Mouse (Mus musculus) forebrain, embryonic 16.5 days (tissue): ENCODE data around the gene Preb. TPM values are rescaled to one million over a fixed set of nuclear protein-coding genes. Genes with fewer than 3 reads are reported as not detected.
A peak's percentile ranks its signal among the peaks of the same experiment; 100 is the strongest.

Source experiments
- ATAC-seq: fragments of 200-750 bp; cut with Nextera tagmentation; 2 replicates; pipeline ENCODE4 v1.8.0; 2017; ENCODE audit warnings: mild to moderate bottlenecking, moderate library complexity
- H3K27ac ChIP-seq: fragments of 300-500 bp; sonication (generic); 2 replicates; pipeline ENCODE4 v1.5.1; 2014; ENCODE audit warnings: low read length, control low read depth
- H3K27me3 ChIP-seq: fragments of 300-500 bp; sonication (generic); replicated peaks from 2 replicates; pipeline ENCODE4 v1.6.1; 2014; ENCODE audit warnings: low read length; ENCODE audit not compliant: control insufficient read depth, insufficient read depth
- H3K36me3 ChIP-seq: fragments of 300-500 bp; sonication (generic); 2 replicates; pipeline ENCODE4 v1.6.1; 2014; ENCODE audit not compliant: control insufficient read depth, insufficient read depth
- H3K4me1 ChIP-seq: fragments of 300-500 bp; sonication (generic); replicated peaks from 2 replicates; pipeline ENCODE4 v1.6.1; 2014; ENCODE audit warnings: low read length; ENCODE audit not compliant: control insufficient read depth, insufficient read depth
- H3K4me2 ChIP-seq: fragments of 300-500 bp; sonication (generic); 2 replicates; pipeline ENCODE4 v1.6.1; 2014; ENCODE audit warnings: mild to moderate bottlenecking, low read length, control low read depth
- H3K4me3 ChIP-seq: fragments of 300-500 bp; sonication (generic); replicated peaks from 2 replicates; pipeline ENCODE4 v1.5.1; 2014; ENCODE audit warnings: mild to moderate bottlenecking, low read length, control low read depth
- H3K9ac ChIP-seq: fragments of 300-500 bp; sonication (generic); replicated peaks from 2 replicates; pipeline ENCODE4 v1.6.1; 2014; ENCODE audit warnings: low read depth, low read length, control low read depth
- H3K9me3 ChIP-seq: fragments of 300-500 bp; sonication (generic); 2 replicates; pipeline ENCODE4 v1.6.1; 2016; ENCODE audit warnings: low read length; ENCODE audit not compliant: control insufficient read depth
- WGBS: fragments of 180-500 bp; shearing (Covaris S2); extraction: QIAGEN DNeasy Blood & Tissue Kit; methylation state at CpG from one replicate; pipeline ENCODE4 v1.1.7; 2014; 5-methylcytosine and 5-hydroxymethylcytosine counted together
- polyA plus RNA-seq: library from polyadenylated mRNA; unstranded; fragments of >200 nt; fragmentation: Nextera tagmentation; extraction: Ambion mirVana; gene quantifications from 2 replicates; pipeline ENCODE4 v1.2.1, GENCODE M21; 2015

The Preb gene
- polyA plus RNA-seq, 1 experiment from 2014 or later = 135 TPM

- whole genome bisulfite sequencing = 77% methylated on average over 5 of the region's 5 CpGs
- H3K9ac ChIP-seq = no peak overlapping the region
- H3K36me3 ChIP-seq = no peaks in the 10 kb centered on the region
- no peak overlapping the region for H3K4me3 ChIP-seq
- H3K27ac ChIP-seq = no peak overlapping the region
- H3K4me2 ChIP-seq = no peak overlapping the region
- H3K9me3 ChIP-seq = no peaks in the 10 kb centered on the region
- H3K4me1 ChIP-seq = no peaks in the 10 kb centered on the region
- no peaks in the 10 kb centered on the region for H3K27me3 ChIP-seq
- ATAC-seq = no peak
These were observed 33.0 kb upstream of the Preb start for GRCm38 (mm10) chr5:30992980-30993676.

- no peak for ATAC-seq
- Histone ChIP-seq H3K4me2 (no peak overlapping the region), H3K36me3 (no peaks in the 10 kb centered on the region), H3K4me1 (no peaks in the 10 kb centered on the region), H3K9ac (no peak overlapping the region), H3K9me3 (no peaks in the 10 kb centered on the region), H3K4me3 (no peak overlapping the region), H3K27ac (no peak overlapping the region), H3K27me3 (no peaks in the 10 kb centered on the region)
- WGBS = 12% methylated on average over 2 of the region's 2 CpGs
These were observed 22.2 kb upstream of the Preb start for GRCm38 (mm10) chr5:30982357-30982756.

- H3K4me2 ChIP-seq = no peak overlapping the region
- H3K9me3 ChIP-seq = no peaks in the 10 kb centered on the region
- 71% methylated on average over 9 of the region's 9 CpGs for WGBS
- no peak for ATAC-seq
- H3K36me3 ChIP-seq = no peaks in the 10 kb centered on the region
- H3K27me3 ChIP-seq = no peaks in the 10 kb centered on the region
- no peak overlapping the region for H3K27ac ChIP-seq
- H3K4me3 ChIP-seq = no peak overlapping the region
- H3K9ac ChIP-seq = no peak overlapping the region
- H3K4me1 ChIP-seq = no peaks in the 10 kb centered on the region
These were observed 14.9 kb upstream of the Preb start for GRCm38 (mm10) chr5:30974870-30975656.

- WGBS = 80% methylated on average over 2 of the region's 2 CpGs
- ATAC-seq = no peak
- Histone ChIP-seq H3K36me3 (no peaks in the 10 kb centered on the region), H3K27ac (no peak overlapping the region), H3K4me3 (no peak overlapping the region), H3K9ac (no peak overlapping the region), H3K9me3 (no peaks in the 10 kb centered on the region), H3K27me3 (no peaks in the 10 kb centered on the region), H3K4me2 (no peak overlapping the region), H3K4me1 (no peaks in the 10 kb centered on the region)
These were observed 9.3 kb upstream of the Preb start for GRCm38 (mm10) chr5:30969440-30969839.

GRCm38 (mm10) chr5:30968416-30968815, 8.3 kb upstream of the Preb start, which contains the start of gene Tcf23:
TSS of gene Tcf23 (plus strand) at chr5:30968662.
- Histone ChIP-seq H3K9me3 (no peaks in the 10 kb centered on the region), H3K36me3 (no peaks in the 10 kb centered on the region), H3K4me3 (no peak within 1 kb of the TSS), H3K4me2 (no peak within 1 kb of the TSS), H3K4me1 (no peaks in the 10 kb centered on the region), H3K27me3 (no peaks in the 10 kb centered on the region), H3K9ac (no peak within 1 kb of the TSS), H3K27ac (no peak within 1 kb of the TSS)
- 70% methylated on average over 8 of the region's 8 CpGs for WGBS
- no peak for ATAC-seq

- H3K9me3 ChIP-seq = no peaks in the 10 kb centered on the region
- H3K9ac ChIP-seq = no peak overlapping the region
- no peak for ATAC-seq
- no peak overlapping the region for H3K4me2 ChIP-seq
- no peak overlapping the region for H3K4me3 ChIP-seq
- no peaks in the 10 kb centered on the region; the same call in 1 of the 2 replicates for H3K27me3 ChIP-seq
- H3K27ac ChIP-seq = no peak overlapping the region
- H3K4me1 ChIP-seq = no peaks in the 10 kb centered on the region
- WGBS = 88% methylated on average over 4 of the region's 4 CpGs
- H3K36me3 ChIP-seq = no peaks in the 10 kb centered on the region
These were observed 6.0 kb upstream of the Preb start for GRCm38 (mm10) chr5:30966189-30966588.

GRCm38 (mm10) chr5:30963916-30964315, 3.8 kb upstream of the Preb start:
- WGBS = 66% methylated on average over 3 of the region's 3 CpGs
- peaks cover 8% of the 10 kb centered on the region for H3K4me1 ChIP-seq
- ATAC-seq = no peak
- H3K4me3 ChIP-seq = no peak overlapping the region
- H3K36me3 ChIP-seq = no peaks in the 10 kb centered on the region
- H3K9me3 ChIP-seq = no peaks in the 10 kb centered on the region
- no peak overlapping the region for H3K4me2 ChIP-seq
- no peak overlapping the region for H3K27ac ChIP-seq
- no peaks in the 10 kb centered on the region; the same call in 1 of the 2 replicates for H3K27me3 ChIP-seq
- H3K9ac ChIP-seq = no peak overlapping the region

- H3K27me3 ChIP-seq = no peaks in the 10 kb centered on the region; the same call in 1 of the 2 replicates
- H3K27ac ChIP-seq = no peak overlapping the region
- H3K4me2 ChIP-seq = no peak overlapping the region
- H3K4me1 ChIP-seq = peaks cover 23% of the 10 kb centered on the region
- ATAC-seq = no peak
- H3K9me3 ChIP-seq = no peaks in the 10 kb centered on the region
- WGBS = 87% methylated on average over 10 of the region's 10 CpGs
- H3K36me3 ChIP-seq = peaks cover 8% of the 10 kb centered on the region
- H3K4me3 ChIP-seq = no peak overlapping the region
- no peak overlapping the region for H3K9ac ChIP-seq
These were observed 1.7 kb upstream of the Preb start for GRCm38 (mm10) chr5:30961545-30962505.

GRCm38 (mm10) chr5:30960814-30961213, 653 bp upstream of the Preb start:
- no peak for ATAC-seq
- Histone ChIP-seq H3K36me3 (peaks cover 8% of the 10 kb centered on the region), H3K9me3 (no peaks in the 10 kb centered on the region), H3K4me1 (peaks cover 23% of the 10 kb centered on the region), H3K4me3 (peak overlapping the region; percentile 89; the same call in 1 of the 2 replicates), H3K27me3 (no peaks in the 10 kb centered on the region; the same call in 1 of the 2 replicates), H3K27ac (no peak overlapping the region), H3K9ac (peak overlapping the region; percentile 93; the same call in 1 of the 2 replicates), H3K4me2 (peak overlapping the region; percentile 69)
- 87% methylated on average over 2 of the region's 2 CpGs for WGBS
